ENCODE assay signal across 9 mouse cellular contexts in the genomic region with DNA sequence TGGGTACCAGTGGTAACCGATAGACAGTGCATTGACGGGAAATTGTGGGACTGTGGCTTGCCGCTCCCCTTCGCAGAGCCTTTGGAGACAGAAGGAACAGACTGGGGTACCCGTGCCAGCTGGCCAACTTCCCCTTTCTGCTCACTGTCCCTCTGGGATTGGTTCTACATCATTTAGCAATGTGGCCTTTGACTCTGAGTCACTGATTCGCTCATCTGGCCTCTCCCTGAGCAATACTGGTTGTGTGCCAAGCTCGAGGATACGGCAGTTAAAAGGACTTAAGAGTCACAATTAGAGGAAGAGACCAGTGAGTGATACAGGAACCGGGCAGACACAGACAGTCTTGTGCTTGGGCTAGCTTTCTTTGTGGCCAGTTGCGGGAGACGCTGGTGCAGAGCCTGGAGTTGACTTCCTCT.
DNase-seq lines count a peak whose midpoint lies in the region; ATAC-seq lines count a peak whose summit lies in the region.
"Had no signal": no experiment of that assay in that cellular context is flagged by ENCODE, and none has a peak within 500 bp of the region (broad histone marks: within the 10 kb centered on the region; RNA-seq: fewer than 3 reads in every experiment).

No protein-coding gene starts in this region.

- H3K9me3 ChIP-seq in heart, embryonic 12.5 days (replicated peaks), result peaks cover 6% of the 10 kb centered on the region; the same call in 1 of the 2 replicates
- no peaks in the 10 kb centered on the region for H3K9me3 ChIP-seq in intestine, embryonic 15.5 days

- H3K4me2 ChIP-seq in heart, embryonic 12.5 days, result no peak overlapping the region
- no peak overlapping the region for H3K4me2 ChIP-seq in intestine, embryonic 15.5 days (replicated peaks)

- no peak overlapping the region for H3K9ac ChIP-seq in heart, embryonic 12.5 days
- H3K9ac ChIP-seq in intestine, embryonic 15.5 days, result no peak overlapping the region

- intact Hi-C loops in heart, postnatal 25 days (cut with DNase I), result no loop called here

- no peaks in the 10 kb centered on the region for H3K36me3 ChIP-seq in heart, embryonic 12.5 days
- H3K36me3 ChIP-seq in intestine, embryonic 15.5 days, result no peaks in the 10 kb centered on the region

- H3K4me3 ChIP-seq in heart, embryonic 12.5 days, result no peak overlapping the region
- H3K4me3 ChIP-seq in intestine, embryonic 15.5 days (replicated peaks), result no peak overlapping the region

- H3K4me1 ChIP-seq in heart, embryonic 12.5 days (replicated peaks), result 0 out of 2 replicates have a peak, but pooled peaks cover 5% of the 10 kb centered on the region
- H3K4me1 ChIP-seq in intestine, embryonic 15.5 days (replicated peaks), result no peaks in the 10 kb centered on the region

- no peak for ATAC-seq in heart, embryonic 12.5 days (ENCODE audit: insufficient number of reproducible peaks, low FRiP score)
- ATAC-seq in intestine, embryonic 15.5 days, result no peak

- DNase-seq in heart, adult 18-20 months, result peak; percentile 35 to 64
- peak; percentile 2 to 58 for DNase-seq in urinary bladder, postnatal 36 days (ENCODE audit: low spot score in 2 of 2)
- DNase-seq in urinary bladder, postnatal 4 days (ENCODE audit: low spot score in 2 of 2), result no peak
- DNase-seq in heart, postnatal 25 days (ENCODE audit: low spot score), result peak; percentile 41
- DNase-seq in layer of hippocampus, postnatal 36 days, result no peak
- no peak for DNase-seq in retina, postnatal 1 day
- DNase-seq: cerebellum, adult 18-20 months had no signal

- H3K27me3 ChIP-seq in heart, embryonic 12.5 days (replicated peaks), result peaks cover 35% of the 10 kb centered on the region
- no peaks in the 10 kb centered on the region for H3K27me3 ChIP-seq in intestine, embryonic 15.5 days (replicated peaks)

- WGBS in heart, embryonic 12.5 days, result 76% methylated on average over 11 of the region's 11 CpGs
- WGBS in intestine, embryonic 15.5 days, result 72% methylated on average over 11 of the region's 11 CpGs

- no peak overlapping the region for H3K27ac ChIP-seq in heart, embryonic 12.5 days (ENCODE audit: poor library complexity, severe bottlenecking)
- H3K27ac ChIP-seq in intestine, embryonic 15.5 days, result no peak overlapping the region

Comparison
In these comparisons a context has a peak if more than half of its experiments do, and no peak if none do; other contexts are left out.
1. DNase-seq: peak in heart, adult 18-20 months (2 of 2), urinary bladder, postnatal 36 days (2 of 2) and heart, postnatal 25 days (single experiment); none in urinary bladder, postnatal 4 days (0 of 2), layer of hippocampus, postnatal 36 days (0 of 2) and retina, postnatal 1 day (single experiment).